Mouse (Mus musculus) limb, embryonic 11.5 days (tissue): ENCODE results near the gene Tex19.2. TPM values are rescaled to one million over a fixed set of nuclear protein-coding genes. Genes with fewer than 3 reads are reported as not detected.
"Not testable (repeated sequence)": the region's sequence is repeated elsewhere in the genome, so short reads cannot be mapped to it uniquely, and the experiment has no call there.

ENCODE experiments used
- ATAC-seq: fragments of 200-750 bp; cut with Nextera tagmentation; 2 replicates; pipeline ENCODE4 v1.8.0; 2017; ENCODE audit warnings: low read depth; ENCODE audit not compliant: insufficient number of reproducible peaks, low FRiP score, low TSS enrichment
- DNase-seq: peaks from one replicate; pipeline ENCODE4 v3.0.0-alpha.2; 2015; ENCODE audit warnings: low spot score
- H3K27ac ChIP-seq: fragments of 300-500 bp; sonication (generic); replicated peaks from 2 replicates; pipeline ENCODE4 v1.5.1; 2014; ENCODE audit warnings: low read depth, mild to moderate bottlenecking, low read length
- H3K27me3 ChIP-seq: fragments of 300-500 bp; sonication (generic); 2 replicates; pipeline ENCODE4 v1.6.1; 2014; ENCODE audit warnings: mild to moderate bottlenecking, low read length, mixed read lengths; ENCODE audit not compliant: control insufficient read depth, insufficient read depth
- H3K36me3 ChIP-seq: fragments of 300-500 bp; sonication (generic); 2 replicates; pipeline ENCODE4 v1.6.1; 2014; ENCODE audit warnings: mild to moderate bottlenecking, low read length, moderate library complexity, mixed read lengths; ENCODE audit not compliant: control insufficient read depth, insufficient read depth
- H3K4me1 ChIP-seq: fragments of 300-500 bp; sonication (generic); 2 replicates; pipeline ENCODE4 v1.6.1; 2014; ENCODE audit warnings: low read length, mixed read lengths; ENCODE audit not compliant: control insufficient read depth, insufficient read depth
- H3K4me2 ChIP-seq: fragments of 300-500 bp; sonication (generic); 2 replicates; pipeline ENCODE4 v1.6.1; 2014; ENCODE audit warnings: low read depth, mild to moderate bottlenecking, moderate library complexity; ENCODE audit not compliant: severe bottlenecking
- H3K4me3 ChIP-seq: fragments of 300-500 bp; sonication (generic); 2 replicates; pipeline ENCODE4 v1.5.1; 2014; ENCODE audit warnings: low read depth, low read length
- H3K9ac ChIP-seq: fragments of 300-500 bp; sonication (generic); 2 replicates; pipeline ENCODE4 v1.6.1; 2014; ENCODE audit warnings: mild to moderate bottlenecking, low read length
- H3K9me3 ChIP-seq: fragments of 300-500 bp; sonication (generic); 2 replicates; pipeline ENCODE4 v1.6.1; 2016; ENCODE audit warnings: low read length; ENCODE audit not compliant: control insufficient read depth
- WGBS: fragments of 180-500 bp; shearing (Covaris S2); extraction: QIAGEN DNeasy Blood & Tissue Kit; methylation state at CpG from one replicate; pipeline ENCODE4 v1.1.7; 2014; 5-methylcytosine and 5-hydroxymethylcytosine counted together
- polyA plus RNA-seq: library from polyadenylated mRNA; unstranded; fragments of >200 nt; fragmentation: Nextera tagmentation; extraction: Ambion mirVana; gene quantifications from 2 replicates; pipeline ENCODE4 v1.2.1, GENCODE M21; 2014

Gene Tex19.2
- polyA plus RNA-seq, 1 experiment from 2014 or later = not detected

DNA sequence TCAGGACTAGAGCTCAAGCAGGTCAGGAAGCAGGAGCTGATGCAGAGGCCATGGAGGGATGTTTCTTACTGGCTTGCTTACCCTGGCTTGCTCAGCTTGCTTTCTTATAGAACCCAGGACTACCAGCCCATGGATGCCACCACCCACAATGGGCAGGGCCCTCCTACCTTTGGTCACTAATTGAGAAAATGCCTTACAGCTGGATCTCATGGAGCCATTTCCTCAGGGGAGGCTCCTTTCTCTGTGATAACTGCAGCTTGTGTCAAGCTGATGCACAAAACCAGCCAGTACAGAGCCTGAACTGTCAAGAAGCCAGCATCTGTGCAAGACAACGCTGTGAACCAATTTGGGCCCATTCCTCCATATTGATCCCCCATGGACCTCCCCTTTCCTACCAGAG, 11.2 kb downstream of the Tex19.2 start:
- H3K36me3 ChIP-seq, H3K27ac ChIP-seq, H3K4me3 ChIP-seq, H3K9ac ChIP-seq, DNase-seq, H3K4me1 ChIP-seq, H3K4me2 ChIP-seq, ATAC-seq, H3K9me3 ChIP-seq, H3K27me3 ChIP-seq: not testable (repeated sequence)
- whole genome bisulfite sequencing = 86% methylated on average over 1 of the region's 1 CpGs

DNA sequence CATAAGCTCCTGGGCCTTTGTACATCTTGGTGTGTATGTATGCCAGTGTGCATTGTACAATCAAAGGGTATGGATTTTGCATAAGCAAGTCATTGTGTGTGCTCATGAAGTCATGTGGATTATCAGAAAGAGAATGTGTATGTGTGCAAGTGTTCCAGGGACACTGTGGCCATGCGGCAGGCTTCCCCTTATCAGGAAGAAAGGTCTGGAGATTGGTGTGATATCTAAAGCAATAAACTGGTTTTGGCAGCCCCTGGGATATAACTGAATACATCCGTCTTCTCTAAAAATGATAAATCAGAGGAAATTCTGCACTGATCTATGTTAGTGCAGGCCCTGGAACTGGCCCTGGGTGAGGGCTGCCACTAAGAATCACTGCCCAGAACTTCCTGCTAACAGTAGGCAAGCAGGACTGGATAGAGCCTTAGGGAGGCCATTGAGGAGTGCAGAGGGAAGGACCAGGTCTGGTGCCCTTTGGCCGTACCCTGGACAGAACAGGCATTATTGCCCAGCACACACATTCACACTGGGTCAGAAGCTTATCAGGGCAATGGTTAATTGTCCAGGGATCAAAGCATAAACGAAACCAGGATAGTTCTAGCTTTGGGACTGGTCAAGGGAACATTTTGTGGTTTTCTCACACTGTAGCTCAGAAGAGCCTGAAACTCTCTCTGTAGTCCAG, 17.2 kb downstream of the Tex19.2 start:
- H3K27me3 ChIP-seq = no peaks in the 10 kb centered on the region
- H3K4me1 ChIP-seq = no peaks in the 10 kb centered on the region
- no peak overlapping the region for H3K9ac ChIP-seq
- H3K4me3 ChIP-seq = no peak overlapping the region
- ATAC-seq (no peak), DNase-seq (no peak)
- WGBS = 77% methylated on average over 4 of the region's 4 CpGs
- H3K36me3 ChIP-seq = no peaks in the 10 kb centered on the region
- no peak overlapping the region for H3K4me2 ChIP-seq
- H3K27ac ChIP-seq = no peak overlapping the region
- no peaks in the 10 kb centered on the region for H3K9me3 ChIP-seq

DNA sequence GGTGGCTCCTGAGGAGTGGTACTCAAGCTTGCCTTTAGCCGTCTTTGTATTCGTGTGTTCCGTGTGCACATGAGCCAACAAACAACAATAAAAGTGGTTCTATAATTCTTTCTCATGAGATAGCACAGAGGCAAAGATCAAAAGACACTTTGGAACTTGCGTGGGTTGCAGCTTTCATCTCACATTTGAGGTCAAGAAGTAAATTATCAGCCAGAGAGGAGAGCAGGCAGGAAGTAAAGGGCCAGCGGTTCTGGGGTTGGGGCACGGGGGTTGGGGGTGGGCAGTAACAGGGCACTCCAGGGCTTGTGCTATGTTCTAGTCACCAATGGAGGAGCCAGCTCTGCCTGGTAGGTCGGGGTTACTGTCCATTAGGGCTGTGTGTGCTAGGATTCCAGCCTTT, 17.8 kb downstream of the Tex19.2 start:
- H3K9ac ChIP-seq = no peak overlapping the region
- H3K27ac ChIP-seq = no peak overlapping the region
- no peaks in the 10 kb centered on the region for H3K36me3 ChIP-seq
- H3K4me1 ChIP-seq = no peaks in the 10 kb centered on the region
- H3K9me3 ChIP-seq = no peaks in the 10 kb centered on the region
- DNase-seq (no peak), ATAC-seq (no peak)
- no peak overlapping the region for H3K4me2 ChIP-seq
- 46% methylated on average over 7 of the region's 7 CpGs for whole genome bisulfite sequencing
- H3K27me3 ChIP-seq = no peaks in the 10 kb centered on the region
- H3K4me3 ChIP-seq = no peak overlapping the region

DNA sequence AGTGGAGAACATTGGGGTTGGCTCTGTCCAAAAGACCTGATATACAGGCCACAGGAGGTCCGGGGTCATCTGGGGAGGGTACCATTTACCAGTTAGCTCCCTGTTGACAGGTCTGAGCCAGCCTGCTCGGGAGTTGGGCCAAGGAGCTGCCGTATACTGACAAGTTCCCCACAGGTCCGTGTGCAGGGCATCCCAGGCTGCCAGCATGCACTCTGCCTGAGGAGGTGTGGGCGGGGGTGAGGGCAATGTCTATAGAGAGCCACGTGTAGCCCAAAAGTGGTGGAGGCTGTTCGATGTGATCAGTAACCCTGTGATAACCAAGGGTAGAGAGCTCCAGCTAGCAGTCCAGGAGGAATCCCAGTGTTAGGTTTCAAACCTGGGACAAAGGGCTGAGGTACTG, 18.7 kb downstream of the Tex19.2 start:
- no peaks in the 10 kb centered on the region for H3K4me1 ChIP-seq
- no peak overlapping the region for H3K27ac ChIP-seq
- no peak overlapping the region for H3K9ac ChIP-seq
- no peaks in the 10 kb centered on the region for H3K27me3 ChIP-seq
- no peaks in the 10 kb centered on the region for H3K9me3 ChIP-seq
- no peak for DNase-seq
- H3K4me3 ChIP-seq = no peak overlapping the region
- 77% methylated on average over 7 of the region's 7 CpGs for WGBS
- no peaks in the 10 kb centered on the region for H3K36me3 ChIP-seq
- H3K4me2 ChIP-seq = no peak overlapping the region
- ATAC-seq = no peak

DNA sequence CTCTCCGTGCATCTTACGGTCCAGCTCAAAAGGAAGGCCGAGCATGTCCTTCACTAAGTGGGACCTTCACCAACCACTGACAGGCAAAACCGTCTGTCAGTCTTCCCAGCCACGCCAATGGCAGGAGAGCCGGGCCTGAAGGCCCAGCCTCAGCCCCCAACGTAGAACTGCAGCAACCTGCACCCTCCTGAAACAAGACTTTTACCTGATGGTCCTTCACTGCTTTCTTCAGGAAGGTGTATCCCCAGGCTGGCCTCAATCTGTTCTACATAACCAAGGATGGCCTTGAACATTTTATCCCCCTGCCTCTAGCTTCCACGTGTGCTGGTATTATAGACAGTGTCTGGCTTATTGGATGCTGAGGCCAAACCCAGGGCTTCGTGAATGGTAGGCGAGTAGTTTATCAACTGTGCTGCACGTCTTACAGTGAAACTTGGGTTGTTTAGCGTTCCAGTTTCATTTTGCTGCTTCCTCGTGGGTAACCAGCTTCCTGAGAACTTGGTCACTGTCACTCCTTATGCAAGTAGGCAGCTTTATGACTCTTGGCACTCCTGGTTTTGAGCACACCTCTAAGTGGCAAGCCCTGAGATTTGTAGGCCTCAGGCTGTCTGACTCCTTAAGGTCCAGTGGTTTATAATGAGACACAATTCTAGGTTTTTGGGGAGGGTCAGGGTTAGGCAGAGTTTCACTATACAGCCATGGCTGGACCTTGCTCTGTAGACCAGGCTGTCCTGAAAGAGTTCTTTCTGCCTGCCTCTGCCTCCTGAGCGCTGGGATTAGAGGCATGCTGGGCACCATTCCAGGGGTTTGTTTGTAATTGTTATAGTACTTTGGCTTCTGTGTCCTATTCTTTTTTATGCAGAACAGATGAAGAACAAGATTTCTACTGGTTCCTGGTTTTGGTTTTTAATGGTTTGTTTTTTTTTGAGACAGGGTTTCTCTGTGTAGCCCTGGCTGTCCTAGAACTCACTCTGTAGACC, 25.6 kb downstream of the Tex19.2 start:
- H3K4me2 ChIP-seq = no peak overlapping the region
- ATAC-seq (no peak), DNase-seq (no peak)
- H3K4me3 ChIP-seq = no peak overlapping the region
- H3K27me3 ChIP-seq = no peaks in the 10 kb centered on the region
- 89% methylated on average over 14 of the region's 14 CpGs for WGBS
- no peak overlapping the region for H3K9ac ChIP-seq
- H3K27ac ChIP-seq = no peak overlapping the region
- no peaks in the 10 kb centered on the region for H3K4me1 ChIP-seq
- no peaks in the 10 kb centered on the region for H3K36me3 ChIP-seq
- no peaks in the 10 kb centered on the region for H3K9me3 ChIP-seq

DNA sequence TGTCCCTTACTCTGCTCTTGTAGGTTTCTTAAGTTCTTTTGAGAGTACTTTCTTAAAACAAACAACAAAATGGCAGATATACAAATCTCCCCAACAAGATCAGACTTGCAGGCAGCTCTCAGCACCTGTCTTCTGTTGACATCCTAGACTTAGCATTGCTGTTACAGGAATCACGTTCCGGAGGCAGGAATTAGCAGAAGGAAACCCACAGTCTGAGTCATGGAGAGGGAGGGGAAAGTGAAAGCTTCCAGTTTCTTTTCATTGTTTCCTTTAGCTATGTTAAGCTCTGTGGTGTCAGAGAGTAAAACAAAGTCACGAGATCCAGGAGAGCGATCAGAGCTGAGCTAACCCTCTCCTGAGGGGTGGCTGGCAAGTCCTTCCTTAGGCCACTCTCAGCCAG, 27.5 kb downstream of the Tex19.2 start:
- H3K4me2 ChIP-seq = no peak overlapping the region
- WGBS = 82% methylated on average over 4 of the region's 4 CpGs
- H3K27ac ChIP-seq = no peak overlapping the region
- H3K9ac ChIP-seq = no peak overlapping the region
- ATAC-seq = no peak
- H3K27me3 ChIP-seq = no peaks in the 10 kb centered on the region
- no peaks in the 10 kb centered on the region for H3K9me3 ChIP-seq
- H3K4me3 ChIP-seq = no peak overlapping the region
- no peak for DNase-seq
- no peaks in the 10 kb centered on the region for H3K4me1 ChIP-seq
- H3K36me3 ChIP-seq = no peaks in the 10 kb centered on the region

DNA sequence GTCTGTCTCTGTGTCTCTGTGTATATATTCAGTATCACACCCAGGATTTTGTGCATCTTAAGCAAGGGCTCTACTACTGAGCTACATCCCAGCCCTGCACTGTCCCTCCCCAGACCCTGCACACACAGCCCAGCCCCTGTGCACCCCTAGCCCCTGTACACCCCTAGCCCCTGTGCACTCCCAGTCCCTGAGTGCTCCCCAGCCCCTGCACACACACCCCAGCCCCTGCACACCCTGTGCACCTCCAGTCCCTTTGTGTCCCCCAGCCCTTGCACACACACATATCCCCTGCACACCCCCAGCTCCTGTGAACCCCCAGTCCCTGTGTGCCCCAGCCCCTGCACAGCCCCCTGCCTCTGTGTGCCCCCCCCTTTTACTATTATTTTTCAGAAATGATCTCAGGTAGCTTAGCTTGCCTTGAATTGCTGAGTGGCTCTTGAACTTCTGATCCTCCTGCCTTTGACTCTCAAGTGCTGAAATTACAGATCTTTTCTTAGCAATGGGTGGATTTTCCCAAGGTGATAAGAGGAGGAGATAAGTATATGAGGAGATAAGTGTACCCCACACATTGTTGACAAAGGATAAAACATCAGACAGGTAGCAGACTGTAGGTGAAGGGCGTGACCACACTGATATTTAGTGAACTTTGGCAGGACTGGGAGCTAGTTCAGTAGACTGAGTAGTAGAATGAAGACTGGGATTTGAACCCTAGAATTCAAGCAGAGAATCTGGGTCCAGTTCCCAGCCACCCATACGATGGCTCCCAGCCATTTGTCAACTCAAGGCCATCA, 28.5 kb downstream of the Tex19.2 start:
- DNase-seq (no peak), ATAC-seq (no peak)
- no peak overlapping the region for H3K4me3 ChIP-seq
- no peaks in the 10 kb centered on the region for H3K9me3 ChIP-seq
- H3K4me2 ChIP-seq = no peak overlapping the region
- H3K27ac ChIP-seq = no peak overlapping the region
- no peak overlapping the region for H3K9ac ChIP-seq
- no peaks in the 10 kb centered on the region for H3K27me3 ChIP-seq
- 94% methylated on average over 2 of the region's 2 CpGs for WGBS
- no peaks in the 10 kb centered on the region for H3K36me3 ChIP-seq
- H3K4me1 ChIP-seq = no peaks in the 10 kb centered on the region

DNA sequence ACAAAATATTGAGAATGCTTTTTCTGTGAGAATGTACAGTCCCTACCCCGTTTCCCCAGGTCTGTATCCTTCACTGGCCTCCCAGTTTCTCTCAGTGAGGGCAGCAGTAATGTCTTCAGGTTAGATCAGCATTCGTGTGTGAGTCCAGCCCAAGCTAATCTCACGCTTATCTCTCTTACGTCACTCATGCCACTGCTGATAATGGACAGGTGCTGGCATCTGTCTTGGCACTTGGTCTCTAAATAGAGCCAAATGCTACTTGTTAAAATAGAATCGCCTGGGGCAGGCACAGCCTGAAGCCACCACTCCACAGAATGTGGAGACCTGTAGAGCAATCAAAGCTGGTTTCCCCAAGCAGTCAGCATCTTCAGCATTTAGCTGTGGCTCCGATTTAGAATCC, 29.5 kb downstream of the Tex19.2 start:
- H3K27me3 ChIP-seq = no peaks in the 10 kb centered on the region
- WGBS = 71% methylated on average over 6 of the region's 6 CpGs
- no peak for DNase-seq
- H3K4me3 ChIP-seq = no peak overlapping the region
- no peaks in the 10 kb centered on the region for H3K36me3 ChIP-seq
- no peaks in the 10 kb centered on the region for H3K4me1 ChIP-seq
- no peak for ATAC-seq
- H3K9me3 ChIP-seq = no peaks in the 10 kb centered on the region
- H3K4me2 ChIP-seq = no peak overlapping the region
- H3K9ac ChIP-seq = no peak overlapping the region
- H3K27ac ChIP-seq = no peak overlapping the region
